Mouse (Mus musculus) C2C12 (cell line): ENCODE results near the gene Musk.

ENCODE experiments used
- CEBPB ChIP-seq: IDR thresholded peaks from one replicate; pipeline ENCODE4 v1.6.1; 2011; ENCODE audit warnings: low read depth, mild to moderate bottlenecking, control low read depth, moderate library complexity
- CTCF ChIP-seq: IDR thresholded peaks from one replicate; pipeline ENCODE4 v1.5.1; 2011; ENCODE audit not compliant: control insufficient read depth, insufficient read depth, insufficient read length
- MAX ChIP-seq: IDR thresholded peaks from one replicate; pipeline ENCODE4 v1.6.1; 2011; ENCODE audit warnings: mild to moderate bottlenecking, control low read depth
- MYOD1 ChIP-seq: IDR thresholded peaks from one replicate; pipeline ENCODE4 v1.6.1; 2011; ENCODE audit warnings: low read depth; ENCODE audit not compliant: control insufficient read depth, insufficient read length

DNA sequence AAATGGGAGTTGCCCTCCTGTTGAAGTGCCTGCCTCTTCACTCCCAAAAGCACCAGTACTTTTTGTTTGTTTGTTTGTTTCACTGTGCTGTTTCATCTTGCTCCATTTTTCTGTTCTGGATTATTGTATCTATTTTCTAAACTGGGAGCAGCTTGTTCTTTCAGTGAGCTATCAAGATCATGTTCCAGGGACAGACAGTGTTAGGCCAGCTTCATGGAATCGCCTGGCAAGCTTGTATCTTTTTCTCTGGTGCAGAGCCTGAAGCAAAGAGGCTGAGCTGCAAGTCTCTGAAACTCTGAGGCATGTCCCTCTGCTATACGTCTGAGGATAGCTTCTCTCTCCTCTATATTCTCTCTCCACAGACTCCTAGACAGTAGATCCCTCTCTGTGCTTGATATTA lies 50.5 kb downstream of the Musk start:
- TF ChIP-seq CTCF: no peak
- TF ChIP-seq MYOD1: no peak
- no peak for TF ChIP-seq MAX
- no peak for TF ChIP-seq CEBPB
